Mouse (Mus musculus): ENCODE measurements at regions not wholly inside any gene's neighbourhood (a gene's known extent, or its start where the extent isn't known, plus 50 kb on each side); places are given as distances from the start of the nearest gene placed in this dataset.

DNA sequence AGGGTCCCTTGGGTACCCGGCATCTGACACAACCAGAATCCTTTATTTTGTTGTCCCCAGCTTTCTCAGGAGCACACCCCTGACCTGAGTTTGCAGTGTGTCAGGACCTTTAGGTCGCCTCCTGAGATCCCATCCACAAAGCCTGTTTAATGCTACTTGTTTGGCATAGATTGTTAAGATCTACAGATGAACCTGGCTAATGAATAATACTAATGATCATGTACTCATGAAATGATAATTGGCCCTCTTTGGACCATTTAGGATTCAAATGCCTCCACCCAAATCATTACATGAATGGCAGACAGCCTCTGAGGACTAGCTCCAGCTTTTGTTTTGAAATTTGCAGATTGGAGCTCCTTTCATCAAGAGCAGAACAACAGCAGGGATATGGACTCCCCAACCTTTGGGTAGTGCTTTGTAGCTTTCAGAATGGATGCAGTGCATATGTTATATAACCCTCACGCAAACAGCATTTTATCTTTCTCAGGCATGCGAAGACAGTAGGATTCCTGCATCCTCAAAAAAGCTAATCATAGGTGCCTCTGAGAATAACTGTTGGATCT, 400.1 kb downstream of the Ttll7 start:
- intact Hi-C loops (cut with DNase I): no loop called here
- DNase-seq (ENCODE audit: low spot score): no peak

DNA sequence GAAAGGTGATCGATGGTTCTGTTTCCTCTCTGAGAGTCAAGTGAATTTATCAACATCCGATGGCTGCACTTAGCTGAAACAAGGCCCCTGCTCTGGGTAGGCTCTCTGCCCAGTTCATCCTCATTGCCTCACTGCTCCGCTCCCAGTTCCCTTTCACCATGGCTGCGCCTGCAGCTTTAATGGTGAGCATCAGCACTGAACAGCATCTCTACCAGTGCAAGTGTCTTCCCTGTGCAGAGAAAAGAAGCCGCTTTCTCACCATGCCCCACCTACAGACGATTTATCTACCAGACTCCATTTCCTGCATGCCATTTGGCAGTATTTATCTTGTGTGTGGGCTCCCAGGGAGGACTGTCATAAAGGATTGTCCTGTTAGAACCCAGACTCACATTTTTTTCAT, 400.6 kb downstream of the Ttll7 start:
- DNase-seq (ENCODE audit: low spot score): no peak

DNA sequence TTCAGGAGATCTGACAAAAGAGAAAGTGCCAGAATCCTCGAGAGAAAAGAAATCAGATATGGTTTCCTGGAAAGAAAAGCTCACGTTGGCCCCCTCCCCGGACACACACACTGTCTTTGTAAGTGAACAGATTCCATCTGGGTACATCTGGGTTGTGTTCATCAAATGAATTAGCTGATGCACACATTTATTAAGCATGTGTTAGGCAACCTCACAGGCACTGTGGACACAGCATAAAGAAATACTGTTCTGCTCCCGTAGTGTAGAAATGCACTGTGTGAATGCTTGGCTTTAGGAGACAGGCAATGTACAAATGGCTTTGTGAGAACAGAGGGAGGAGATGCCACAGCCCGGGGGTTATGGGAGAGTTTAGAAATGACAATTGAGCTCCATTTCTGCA, 402.3 kb downstream of the Ttll7 start:
- no peak for DNase-seq (ENCODE audit: low spot score)
- intact Hi-C loops (cut with DNase I): no loop called here

More for the DNA sequence above, 400.6 kb downstream of the Ttll7 start:
- intact Hi-C loops (cut with DNase I): no loop called here

DNA sequence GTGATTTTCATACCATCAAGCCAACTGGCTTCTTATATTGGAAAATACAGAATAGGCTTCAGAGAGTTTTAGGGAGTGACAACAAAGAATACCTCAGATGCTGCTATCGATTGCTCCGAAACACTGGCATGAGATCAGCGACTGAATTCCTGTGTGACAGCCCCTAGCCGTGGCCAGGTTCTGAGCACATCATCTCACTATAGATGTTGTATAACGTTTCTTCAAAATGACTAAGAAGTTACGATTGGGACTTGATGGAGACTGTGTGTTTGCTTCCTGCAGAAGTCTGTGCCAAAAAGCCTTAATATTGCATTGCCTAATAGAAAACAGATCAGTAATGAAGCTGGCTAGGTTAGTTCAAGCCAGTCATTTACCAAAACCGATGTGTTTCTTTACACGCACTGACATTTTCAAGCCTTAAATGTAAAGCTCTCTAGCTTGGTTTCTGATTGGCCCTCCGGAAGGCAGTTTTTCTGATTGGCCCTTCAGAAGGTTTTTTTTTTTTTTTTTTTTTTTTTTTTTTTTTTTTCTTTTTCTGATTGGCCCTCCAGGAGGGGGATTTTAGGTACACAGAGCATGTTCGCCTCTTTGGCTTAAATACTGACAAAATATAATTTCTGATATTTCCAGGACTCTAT, 408.9 kb downstream of the Ttll7 start:
- intact Hi-C loops (cut with DNase I): no loop called here

DNA sequence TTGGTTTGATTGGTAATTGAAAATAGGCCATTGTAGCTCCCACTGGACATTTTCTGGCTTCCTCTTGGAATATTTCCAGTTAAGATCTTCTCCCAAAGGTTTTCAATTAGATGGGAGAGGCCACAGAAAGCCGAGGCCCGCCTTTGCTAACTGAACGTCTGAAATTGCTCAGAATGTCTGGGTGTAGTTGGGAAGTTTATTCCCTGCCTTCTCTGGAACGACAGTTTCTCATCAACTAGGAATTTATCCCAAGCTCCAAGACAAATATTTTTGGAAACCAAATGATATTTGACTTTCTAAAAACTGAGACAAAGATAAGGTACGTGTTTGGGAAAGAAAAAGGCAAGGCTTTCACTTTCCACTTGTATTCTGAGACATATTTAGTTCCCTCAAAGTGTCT, 414.4 kb downstream of the Ttll7 start:
- peak; percentile 5 for DNase-seq (ENCODE audit: low spot score)
- intact Hi-C loops (cut with DNase I): no loop called here

More for the DNA sequence above, 408.9 kb downstream of the Ttll7 start:
- DNase-seq (ENCODE audit: low spot score): no peak

DNA sequence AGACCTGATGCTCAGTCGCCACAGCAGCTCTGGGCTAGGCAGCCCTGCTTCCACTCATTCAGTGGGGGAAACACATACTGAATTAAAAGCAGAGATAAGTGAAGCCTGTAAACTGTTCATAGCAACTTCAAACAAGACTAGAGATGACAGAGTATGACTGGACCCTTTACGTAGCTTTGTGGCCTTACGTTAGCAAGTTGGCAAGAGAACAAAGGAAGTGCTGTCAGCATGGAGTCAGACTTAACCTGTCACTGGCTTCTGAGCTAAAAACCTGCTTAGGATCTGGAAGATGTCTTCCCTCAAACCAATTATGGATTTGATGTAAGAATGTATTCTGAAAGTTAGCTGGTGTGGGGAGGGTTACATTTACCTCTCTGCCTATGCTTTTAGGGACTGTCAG, 421.3 kb downstream of the Ttll7 start:
- no peak for DNase-seq (ENCODE audit: low spot score)
- intact Hi-C loops (cut with DNase I): no loop called here

DNA sequence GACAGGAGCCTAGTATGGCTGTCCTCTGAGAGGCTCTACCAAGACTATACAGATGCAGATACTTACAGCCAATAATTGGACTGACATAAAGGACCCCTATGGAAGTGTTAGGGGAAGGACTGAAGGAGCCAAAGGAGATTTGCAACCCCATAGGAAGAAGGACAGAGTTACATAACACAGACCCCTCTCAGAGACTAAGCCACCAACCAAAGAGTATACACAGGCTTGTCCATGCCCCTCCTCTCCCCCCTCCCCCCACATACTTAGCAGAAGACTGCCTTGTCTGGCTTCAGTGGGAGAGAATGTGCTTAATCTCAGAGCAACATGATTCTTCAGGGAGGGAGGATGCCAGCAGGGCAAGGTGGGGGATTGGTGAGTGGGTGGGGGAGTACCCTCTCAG, 426.4 kb downstream of the Ttll7 start:
- DNase-seq (ENCODE audit: low spot score): no peak

DNA sequence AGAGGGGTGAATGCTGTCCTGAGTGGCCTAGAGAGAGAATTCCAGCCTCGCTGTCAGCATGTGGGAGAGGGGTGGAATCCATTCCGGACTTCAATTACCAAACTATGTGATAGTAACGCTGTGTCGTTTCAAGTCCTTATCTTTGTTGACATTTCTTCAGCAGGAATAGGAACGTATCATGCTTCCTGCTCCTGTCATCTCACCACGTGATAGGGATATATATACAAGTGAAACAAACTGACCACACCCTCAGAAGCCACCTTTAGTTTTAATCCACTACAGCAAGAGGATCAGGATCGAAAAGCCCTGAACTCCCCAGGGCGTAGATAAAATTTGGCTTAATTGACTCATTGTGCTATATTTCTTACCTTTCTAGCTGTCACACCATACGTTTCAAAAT, 431.6 kb downstream of the Ttll7 start:
- intact Hi-C loops (cut with DNase I): no loop called here

More for the DNA sequence above, 426.4 kb downstream of the Ttll7 start:
- intact Hi-C loops (cut with DNase I): no loop called here

DNA sequence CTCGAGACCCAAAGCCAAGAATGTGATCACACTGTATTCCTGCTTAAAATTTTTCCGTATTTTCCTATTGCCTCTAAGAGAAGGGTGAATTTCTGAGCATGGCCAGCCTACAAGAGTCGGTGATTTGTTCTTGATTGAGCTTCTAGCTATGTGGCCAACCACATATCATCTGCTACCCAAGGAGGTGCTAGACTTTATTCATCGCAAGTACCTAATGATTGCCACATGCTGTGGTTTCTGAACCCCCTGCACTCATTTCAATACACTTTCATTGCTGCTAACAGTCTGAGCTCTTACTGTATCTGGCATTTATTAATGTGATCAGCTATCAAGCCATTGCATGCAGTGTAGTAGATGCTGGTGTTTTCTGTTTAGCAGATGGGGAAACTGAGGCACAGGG, 432.2 kb downstream of the Ttll7 start:
- no peak for DNase-seq (ENCODE audit: low spot score)
- intact Hi-C loops (cut with DNase I): no loop called here

More for the DNA sequence above, 431.6 kb downstream of the Ttll7 start:
- DNase-seq (ENCODE audit: low spot score): no peak

DNA sequence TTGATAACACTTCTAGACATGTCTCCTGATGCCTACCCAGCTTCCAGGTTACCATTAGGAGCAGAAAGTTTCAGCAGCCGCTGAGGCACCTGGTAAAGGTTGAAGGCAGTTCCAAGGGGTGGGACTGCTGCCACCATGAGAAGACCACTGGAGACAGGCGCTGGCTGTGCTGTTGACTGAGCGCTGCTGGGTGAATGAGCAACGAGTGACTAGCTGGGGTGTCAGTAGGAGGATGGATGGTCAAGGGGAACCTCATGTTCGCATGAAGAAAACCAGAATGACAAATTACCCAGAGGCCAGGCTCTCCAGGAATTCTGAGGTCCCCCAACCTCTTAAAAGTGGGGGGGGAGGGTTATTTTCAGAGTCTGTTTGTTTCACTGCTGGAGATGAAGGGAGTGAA, 433.3 kb downstream of the Ttll7 start:
- intact Hi-C loops (cut with DNase I): no loop called here
- DNase-seq (ENCODE audit: low spot score): no peak

DNA sequence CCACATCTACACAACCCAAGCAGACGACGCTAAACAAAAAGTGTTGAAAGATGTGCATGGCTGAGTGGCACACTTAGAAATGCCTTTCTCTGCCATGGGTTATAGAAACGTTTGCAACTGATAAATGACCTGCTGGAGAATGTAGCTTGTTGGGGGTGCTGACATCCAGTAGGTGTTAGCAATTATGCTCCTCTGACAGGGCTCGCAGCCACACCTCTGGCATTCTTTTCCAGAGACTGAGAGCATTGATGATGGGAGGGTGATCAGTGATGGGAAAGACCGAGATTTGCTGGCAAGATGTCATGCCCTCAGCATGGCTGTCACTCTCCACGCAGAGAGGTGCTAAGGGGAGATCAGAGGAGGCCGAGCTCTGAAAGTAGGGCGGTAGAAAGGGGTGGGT, 435.3 kb downstream of the Ttll7 start:
- intact Hi-C loops (cut with DNase I): no loop called here
- DNase-seq (ENCODE audit: low spot score): no peak

DNA sequence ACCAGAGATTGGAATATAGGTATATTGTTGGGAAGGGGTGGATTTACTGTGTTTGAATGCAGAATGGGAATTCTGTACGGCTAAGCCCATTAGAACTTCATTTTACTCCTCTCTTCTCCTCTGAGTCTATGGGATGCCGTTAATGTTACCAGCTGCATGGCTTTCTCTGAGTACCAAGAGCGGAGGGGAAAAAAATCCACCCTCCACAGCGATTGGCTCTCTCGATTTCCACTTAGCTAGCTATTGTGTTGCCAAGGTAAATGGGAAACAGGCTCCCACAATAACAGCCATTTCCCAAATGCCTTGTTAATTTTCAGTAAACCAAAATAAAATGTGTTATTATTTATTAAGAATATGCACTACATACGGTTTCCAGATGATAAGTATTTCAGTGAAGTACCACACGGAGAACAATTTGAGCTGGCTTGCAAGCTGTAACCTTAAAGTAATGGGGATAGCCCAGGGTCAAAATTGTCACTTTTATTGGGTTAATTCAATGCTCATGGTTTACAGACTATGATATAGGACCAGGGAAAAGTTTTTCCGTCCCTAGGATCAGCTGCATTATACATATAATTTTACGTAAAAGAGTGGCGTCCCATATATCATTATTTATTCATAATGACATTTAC, 439.6 kb downstream of the Ttll7 start:
- no peak for DNase-seq (ENCODE audit: low spot score)
- intact Hi-C loops (cut with DNase I): no loop called here

DNA sequence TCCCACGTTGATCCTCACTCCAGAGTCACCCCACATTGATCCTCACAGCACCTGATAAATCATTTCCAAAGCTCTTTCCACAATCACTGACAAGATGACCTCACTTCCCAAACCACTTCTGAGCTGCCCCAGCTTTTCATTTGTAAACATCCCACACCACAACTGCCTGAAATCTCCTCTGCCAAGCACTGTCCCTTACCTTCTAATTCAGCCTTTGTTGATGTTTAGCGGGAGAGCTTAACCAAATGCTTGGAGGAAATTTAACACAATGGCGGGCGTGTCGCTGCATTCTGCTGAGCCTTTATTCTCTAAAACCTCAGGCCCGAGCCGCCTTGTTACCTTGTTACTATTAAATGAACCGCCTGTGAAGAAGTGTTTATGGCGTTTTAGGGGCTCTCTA, 445.9 kb downstream of the Ttll7 start:
- intact Hi-C loops (cut with DNase I): no loop called here
- DNase-seq (ENCODE audit: low spot score): no peak

DNA sequence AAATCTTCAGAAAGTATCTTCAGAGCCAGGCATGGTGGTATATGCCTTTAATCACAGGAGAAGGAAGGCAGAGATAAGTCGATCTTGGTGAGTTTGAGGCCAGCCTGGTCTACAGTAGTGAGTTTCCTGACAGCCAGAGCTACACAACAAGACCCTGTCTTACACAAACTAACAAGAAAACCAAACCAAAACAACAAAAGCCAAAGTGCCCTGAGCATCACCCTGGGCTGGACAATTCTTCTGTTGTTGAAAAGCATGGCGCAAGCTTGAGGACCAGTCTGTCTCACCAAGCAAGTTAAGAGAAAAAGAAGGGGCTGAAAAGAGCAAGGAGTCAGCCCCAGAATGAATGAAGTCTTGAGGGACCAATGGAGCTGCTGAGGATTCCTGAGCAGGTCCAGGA, 473.4 kb downstream of the Ttll7 start:
- intact Hi-C loops (cut with DNase I): no loop called here
- DNase-seq (ENCODE audit: low spot score): no peak

DNA sequence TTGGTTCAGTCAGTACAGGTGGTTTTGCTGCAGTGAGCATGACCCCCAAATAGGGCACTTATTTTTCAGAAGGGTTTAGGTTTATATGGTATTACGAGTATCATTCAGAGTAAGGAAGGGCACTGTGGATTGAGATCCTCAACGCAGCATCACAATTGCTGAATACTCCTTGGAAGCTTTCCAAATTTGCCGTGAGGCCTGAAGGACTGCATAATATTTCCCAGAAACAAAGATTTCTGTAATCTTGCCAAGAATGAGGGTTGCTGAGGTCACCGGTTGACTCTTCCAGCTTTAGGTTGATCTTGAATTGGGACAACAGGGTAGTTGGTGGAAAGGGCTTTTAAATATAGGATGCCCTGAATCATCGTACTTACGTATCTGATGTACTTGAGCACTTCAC, 482.1 kb downstream of the Ttll7 start:
- intact Hi-C loops (cut with DNase I): no loop called here
- no peak for DNase-seq (ENCODE audit: low spot score)

DNA sequence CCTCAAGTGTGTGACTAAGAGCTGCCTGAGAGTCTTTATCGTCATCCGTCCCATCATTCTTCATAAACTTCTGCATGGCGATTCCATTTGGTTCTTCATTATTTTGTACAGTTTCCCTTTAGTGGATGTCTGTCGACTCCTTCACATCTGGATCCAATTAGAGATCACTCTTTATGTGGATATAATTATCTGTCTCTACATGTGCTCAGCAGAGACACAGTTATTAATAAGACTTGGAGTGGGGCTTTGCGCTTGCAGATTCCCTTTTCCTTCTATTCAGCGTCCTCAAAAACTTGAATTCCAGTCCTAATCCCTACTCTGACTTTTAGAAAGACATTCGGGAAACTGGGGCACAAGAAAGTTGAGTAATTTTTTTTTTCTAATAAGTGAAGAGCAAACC, 483.1 kb downstream of the Ttll7 start:
- intact Hi-C loops (cut with DNase I): no loop called here
- DNase-seq (ENCODE audit: low spot score): no peak

DNA sequence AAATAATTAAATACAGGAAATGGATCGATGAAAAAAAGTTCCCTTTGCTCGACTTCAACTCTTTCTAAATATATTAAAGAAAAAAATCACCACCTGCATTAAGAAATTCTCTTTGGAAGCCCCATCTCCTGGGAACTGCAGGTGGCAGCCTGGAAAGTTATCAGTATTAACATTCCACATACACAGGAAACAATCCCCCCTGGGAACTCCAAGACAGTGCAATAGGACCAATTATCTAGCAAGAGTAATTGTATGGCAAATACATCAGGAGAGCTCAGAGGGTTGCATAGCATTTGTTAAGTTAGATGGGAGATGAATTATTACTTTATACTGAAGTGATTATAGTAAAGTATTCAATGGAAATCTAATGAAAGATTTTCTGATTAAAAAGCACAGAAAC, 487.3 kb downstream of the Ttll7 start:
- DNase-seq (ENCODE audit: low spot score): no peak
- intact Hi-C loops (cut with DNase I): no loop called here

DNA sequence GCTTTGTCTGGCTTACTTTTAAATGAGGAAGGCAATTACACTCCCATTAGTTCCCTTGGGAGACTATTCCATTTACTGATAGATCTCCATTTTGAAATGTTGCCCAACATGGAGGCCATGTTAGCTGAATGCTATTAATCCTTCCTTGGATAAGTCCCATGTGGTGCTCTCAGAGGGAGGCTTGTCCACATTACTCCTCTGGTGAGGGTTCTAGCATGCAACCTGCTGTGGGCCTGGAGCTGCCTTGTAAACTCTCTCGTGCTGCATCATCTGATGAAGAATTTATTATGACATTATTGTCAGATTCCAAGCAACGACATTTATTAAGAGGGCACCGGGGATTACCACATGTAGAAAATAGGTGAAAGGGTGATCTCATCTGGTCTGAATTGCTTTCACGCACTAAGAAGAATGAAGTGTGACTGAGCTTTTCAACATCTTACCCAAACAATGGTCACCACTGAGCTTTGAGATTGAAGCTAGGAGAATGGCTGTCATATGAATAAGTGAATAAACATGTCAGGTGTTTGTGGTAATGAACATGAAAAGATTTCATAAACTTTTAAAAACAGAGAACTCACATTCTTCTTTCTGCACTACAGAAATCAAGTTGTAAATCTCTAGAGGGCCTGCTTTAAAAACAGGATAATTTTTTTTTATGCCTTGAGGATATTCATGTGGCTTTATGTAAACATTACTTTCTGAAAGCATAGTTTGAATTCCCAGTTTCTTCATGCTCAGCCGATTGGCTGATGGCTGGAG, 495.3 kb downstream of the Ttll7 start:
- intact Hi-C loops (cut with DNase I): no loop called here
- DNase-seq (ENCODE audit: low spot score): no peak

DNA sequence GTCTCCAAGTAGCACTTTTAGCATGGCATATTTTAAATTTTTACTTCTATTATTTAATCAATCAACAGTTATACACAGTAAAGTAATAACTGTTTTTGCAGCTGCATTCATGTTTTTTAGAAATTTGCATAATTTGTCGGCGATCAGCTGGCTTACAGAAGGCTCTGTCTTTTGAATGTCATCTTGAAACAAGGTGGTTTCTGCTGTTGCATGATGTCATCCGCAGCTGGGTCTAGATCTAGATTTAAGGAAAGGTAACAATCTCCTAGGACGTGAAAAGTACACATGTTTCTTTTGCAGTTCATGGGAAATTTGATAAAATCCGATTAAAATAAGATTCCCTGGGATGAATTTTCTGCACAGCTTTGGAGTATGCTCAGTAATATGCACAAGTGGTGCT, 534.9 kb downstream of the Ttll7 start:
- intact Hi-C loops (cut with DNase I): no loop called here
- DNase-seq (ENCODE audit: low spot score): no peak

DNA sequence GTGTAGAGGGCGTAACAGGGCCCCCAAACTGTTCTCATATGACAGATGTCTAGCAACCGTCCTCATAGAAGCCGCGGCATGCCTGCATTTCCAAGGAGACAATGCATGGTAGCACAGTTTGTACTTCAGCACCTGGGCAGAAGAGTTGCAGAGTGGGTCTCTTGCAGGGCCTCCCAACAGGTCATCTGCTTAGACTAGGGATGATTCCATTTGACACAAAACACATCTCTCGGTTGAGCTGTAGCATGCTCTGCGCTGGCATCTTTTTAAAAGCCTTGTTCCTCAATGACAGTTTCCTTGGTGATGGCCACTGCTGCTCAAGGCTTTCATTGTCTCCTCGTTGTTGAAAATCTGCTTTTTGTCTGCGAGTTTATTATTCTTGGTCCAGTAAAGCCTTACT, 546.1 kb downstream of the Ttll7 start:
- intact Hi-C loops (cut with DNase I): no loop called here
- no peak for DNase-seq (ENCODE audit: low spot score)

DNA sequence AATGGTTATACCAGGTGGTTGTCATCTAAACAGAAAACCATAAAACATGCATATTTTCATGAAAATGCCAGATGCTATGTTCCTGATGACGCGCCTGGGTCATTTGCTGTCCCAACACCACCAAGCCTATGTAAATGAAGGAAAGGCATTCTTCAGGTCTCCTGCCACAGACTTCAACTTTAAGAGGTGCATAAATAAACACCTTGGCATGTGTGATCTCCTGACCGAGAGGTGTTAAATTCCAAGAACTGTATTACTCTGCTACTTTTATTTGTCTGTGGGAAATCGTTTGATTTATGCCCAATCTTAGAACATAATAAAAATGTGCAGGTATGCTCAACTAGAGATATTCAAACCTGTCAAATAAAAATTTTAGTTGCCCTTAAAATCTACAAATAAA, 560.1 kb downstream of the Ttll7 start:
- intact Hi-C loops (cut with DNase I): no loop called here
- DNase-seq (ENCODE audit: low spot score): no peak

All from heart, postnatal 25 days (tissue).